Mouse (Mus musculus) spleen, adult 2 months (tissue): Measurements from ENCODE around the gene Ercc6l. TPM values are rescaled to one million over a fixed set of nuclear protein-coding genes. Genes with fewer than 3 reads are reported as not detected.

ENCODE experiments used
- DNase-seq, 2 experiments: peaks; one replicate each; pipeline versions ENCODE4 v3.0.0 to v3.0.0-alpha.2; 2012 to 2021; ENCODE audit warnings: low spot score in 2 of 2, low read depth in 1 of 2
- H3K27ac ChIP-seq: fragments of 200-500 bp; 2 replicates; pipeline ENCODE4 v1.5.1; 2012; ENCODE audit warnings: low read length, inconsistent platforms; ENCODE audit not compliant: insufficient read depth
- H3K27me3 ChIP-seq: fragments of 200-500 bp; 2 replicates; pipeline ENCODE4 v1.6.1; 2012; ENCODE audit warnings: mild to moderate bottlenecking, moderate library complexity, low read length, inconsistent platforms; ENCODE audit not compliant: control insufficient read depth, insufficient read depth
- H3K36me3 ChIP-seq: fragments of 200-500 bp; 2 replicates; pipeline ENCODE4 v1.6.1; 2012; ENCODE audit warnings: mild to moderate bottlenecking, low read length, inconsistent platforms; ENCODE audit not compliant: control insufficient read depth, insufficient read depth
- H3K4me1 ChIP-seq: fragments of 200-500 bp; 2 replicates; pipeline ENCODE4 v1.6.1; 2011; ENCODE audit warnings: inconsistent platforms; ENCODE audit not compliant: control insufficient read depth, insufficient read depth, insufficient read length
- H3K4me3 ChIP-seq: fragments of 200-500 bp; 2 replicates; pipeline ENCODE4 v1.5.1; 2011; ENCODE audit warnings: mild to moderate bottlenecking, inconsistent platforms; ENCODE audit not compliant: insufficient read depth, insufficient read length; ENCODE audit errors: extremely low read depth
- CTCF ChIP-seq: fragments of 200-500 bp; IDR thresholded peaks from 2 replicates; pipeline ENCODE4 v1.5.1; 2011; ENCODE audit warnings: mild to moderate bottlenecking, inconsistent platforms; ENCODE audit not compliant: insufficient read depth, insufficient read length, insufficient replicate concordance; ENCODE audit errors: extremely low read depth
- POLR2A ChIP-seq: fragments of 200-500 bp; IDR thresholded peaks from 2 replicates; pipeline ENCODE4 v1.6.1; 2011; ENCODE audit warnings: low read depth, low read length, inconsistent platforms
- WGBS: fragments of 180-500 bp; shearing (Covaris S2); methylation state at CpG from one replicate; pipeline ENCODE4 v1.1.7; 2018; 5-methylcytosine and 5-hydroxymethylcytosine counted together
- polyA plus RNA-seq: library from polyadenylated mRNA; depleted of rRNA; stranded (reverse); fragments of >200 nt; gene quantifications from 2 replicates; pipeline ENCODE4 v1.2.3, GENCODE M21; 2012

Ercc6l gene
- polyA plus RNA-seq, 1 experiment, result 0.47 TPM

DNA sequence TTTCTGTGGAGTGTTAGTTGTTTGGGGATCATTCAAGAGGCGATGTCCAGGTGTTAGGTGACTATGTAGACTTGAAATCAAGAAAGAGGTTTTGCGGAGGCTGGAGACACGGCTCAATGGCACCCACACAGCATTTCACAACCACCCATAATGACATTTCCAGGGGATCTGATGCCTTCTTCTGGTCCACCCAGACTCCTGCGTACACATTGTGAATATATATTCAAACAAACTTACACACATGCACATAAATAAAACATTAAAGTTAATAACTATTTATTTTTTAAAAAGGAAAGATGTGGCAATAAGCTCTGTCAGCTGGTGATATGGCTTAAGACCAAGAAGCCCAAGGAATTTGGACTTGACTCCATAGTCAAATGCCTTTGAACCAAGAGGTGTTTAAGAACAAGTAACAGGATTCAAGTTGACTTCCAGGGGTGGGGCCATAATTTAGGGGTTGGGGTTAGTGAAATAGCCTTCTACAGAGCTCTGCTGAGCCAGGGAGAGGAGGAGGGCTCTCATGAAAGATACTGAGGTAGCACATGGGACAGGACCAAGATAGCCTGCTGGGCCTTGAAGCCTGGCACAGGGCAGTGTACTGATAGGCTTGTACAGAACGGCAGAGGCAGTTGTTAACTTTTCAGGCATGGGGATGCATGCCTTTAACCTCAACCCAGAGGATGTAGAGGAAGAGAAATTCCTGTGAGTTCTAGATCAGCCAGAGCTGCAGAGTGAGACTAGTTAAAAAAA lies 18.8 kb upstream of the Ercc6l start:
- Histone ChIP-seq H3K27ac (no peak overlapping the region), H3K27me3 (no peaks in the 10 kb centered on the region), H3K4me1 (no peaks in the 10 kb centered on the region), H3K4me3 (no peak overlapping the region), H3K36me3 (no peaks in the 10 kb centered on the region)
- TF ChIP-seq CTCF, result no peak
- TF ChIP-seq POLR2A, result no peak
- DNase-seq, result no peak
- WGBS, result 91% methylated on average over 5 of the region's 5 CpGs

DNA sequence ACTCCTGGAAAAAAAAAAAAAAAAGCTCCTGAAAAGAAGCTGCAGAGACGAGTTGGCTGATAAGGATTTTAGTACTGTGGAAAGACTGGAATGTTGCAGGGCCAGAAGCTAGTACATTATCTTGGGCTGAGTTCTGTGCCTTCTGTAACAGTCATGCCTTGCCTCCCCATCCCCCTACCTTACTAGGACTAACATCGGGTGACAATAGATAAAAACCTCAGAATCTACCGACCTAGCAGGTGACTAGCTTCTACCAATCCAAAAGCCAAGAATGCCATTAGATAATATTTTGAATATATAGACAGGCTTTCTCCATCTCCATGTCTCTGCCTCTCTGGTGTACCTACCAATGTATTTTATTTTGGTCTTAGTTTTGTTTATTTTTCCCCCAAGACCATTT lies 14.0 kb upstream of the Ercc6l start:
- Histone ChIP-seq H3K27ac (no peak overlapping the region), H3K4me1 (no peaks in the 10 kb centered on the region), H3K4me3 (no peak overlapping the region), H3K36me3 (no peaks in the 10 kb centered on the region), H3K27me3 (no peaks in the 10 kb centered on the region)
- no peak for DNase-seq
- 66% methylated on average over 3 of the region's 3 CpGs for WGBS
- no peak for TF ChIP-seq CTCF
- TF ChIP-seq POLR2A, result no peak

DNA sequence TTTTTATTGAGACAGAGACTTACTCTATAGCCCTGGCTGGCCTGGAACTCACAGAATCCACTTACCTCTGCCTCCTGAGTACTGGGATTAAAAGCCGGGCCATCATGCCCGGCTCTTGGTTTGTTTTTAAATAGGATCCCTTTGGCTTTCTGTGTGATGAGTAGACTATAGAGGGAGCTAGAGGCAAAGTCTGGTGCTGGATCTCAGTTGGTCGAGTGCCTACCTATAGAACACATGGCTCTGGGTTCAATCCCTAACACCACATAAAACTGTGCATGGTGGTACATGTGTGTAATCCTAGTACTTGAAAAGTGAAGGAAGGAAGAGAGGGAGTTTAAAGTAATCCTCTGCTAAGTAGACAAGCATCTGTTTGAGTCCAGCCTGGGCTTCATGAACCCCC lies 13.2 kb upstream of the Ercc6l start:
- H3K27ac ChIP-seq, result no peak overlapping the region
- H3K27me3 ChIP-seq, result no peaks in the 10 kb centered on the region
- TF ChIP-seq CTCF, result no peak
- no peak for TF ChIP-seq POLR2A
- 65% methylated on average over 3 of the region's 3 CpGs for WGBS
- H3K36me3 ChIP-seq, result no peaks in the 10 kb centered on the region
- no peak overlapping the region for H3K4me3 ChIP-seq
- DNase-seq, result no peak
- H3K4me1 ChIP-seq, result no peaks in the 10 kb centered on the region

DNA sequence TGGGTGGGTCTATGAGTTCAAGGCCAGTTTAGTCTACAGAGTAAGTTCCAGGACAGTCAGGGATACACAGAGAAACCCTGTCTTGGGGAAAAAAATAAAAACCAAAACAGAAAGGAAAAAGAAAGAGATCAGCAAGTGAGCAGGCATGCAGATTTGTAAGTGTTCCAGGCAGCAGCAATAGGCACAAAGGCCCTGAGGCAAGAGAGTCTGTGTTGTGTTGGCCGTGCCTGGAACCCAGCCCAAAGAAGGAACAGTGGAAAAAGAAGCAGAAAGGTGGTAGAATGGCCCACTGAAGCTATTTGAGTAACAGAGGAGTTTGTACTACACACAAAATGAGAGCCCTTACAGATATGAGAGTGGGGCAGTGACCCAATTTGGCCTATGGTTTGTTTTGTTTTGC lies 12.8 kb upstream of the Ercc6l start:
- H3K27me3 ChIP-seq, result no peaks in the 10 kb centered on the region
- H3K36me3 ChIP-seq, result no peaks in the 10 kb centered on the region
- H3K27ac ChIP-seq, result no peak overlapping the region
- DNase-seq, result no peak
- no peak overlapping the region for H3K4me3 ChIP-seq
- H3K4me1 ChIP-seq, result no peaks in the 10 kb centered on the region
- whole genome bisulfite sequencing, result 77% methylated on average over 1 of the region's 1 CpGs
- no peak for TF ChIP-seq CTCF
- no peak for TF ChIP-seq POLR2A

DNA sequence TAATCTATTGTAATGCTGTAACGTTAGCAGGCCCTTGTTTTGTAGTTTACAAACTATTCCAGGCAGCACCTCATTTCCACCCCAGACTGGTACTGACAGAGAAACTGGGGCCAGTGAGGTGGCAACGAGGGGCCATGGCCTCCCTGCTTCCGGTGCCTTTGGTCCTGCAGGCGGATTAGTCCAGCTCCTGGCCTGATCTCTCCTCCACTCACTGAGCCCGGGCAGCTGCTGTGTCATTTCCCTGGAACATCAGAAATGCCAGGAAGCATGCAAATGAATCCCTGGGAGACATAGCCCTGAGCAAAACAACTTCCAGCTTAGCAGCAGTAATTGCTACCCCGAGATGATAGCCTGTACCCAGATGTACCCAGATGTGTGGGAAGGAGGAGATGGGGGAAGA lies 10.1 kb upstream of the Ercc6l start:
- Histone ChIP-seq H3K36me3 (no peaks in the 10 kb centered on the region), H3K4me1 (no peaks in the 10 kb centered on the region), H3K4me3 (no peak overlapping the region), H3K27me3 (no peaks in the 10 kb centered on the region), H3K27ac (no peak overlapping the region)
- TF ChIP-seq POLR2A, result no peak
- no peak for TF ChIP-seq CTCF
- WGBS, result 74% methylated on average over 6 of the region's 6 CpGs
- no peak for DNase-seq

DNA sequence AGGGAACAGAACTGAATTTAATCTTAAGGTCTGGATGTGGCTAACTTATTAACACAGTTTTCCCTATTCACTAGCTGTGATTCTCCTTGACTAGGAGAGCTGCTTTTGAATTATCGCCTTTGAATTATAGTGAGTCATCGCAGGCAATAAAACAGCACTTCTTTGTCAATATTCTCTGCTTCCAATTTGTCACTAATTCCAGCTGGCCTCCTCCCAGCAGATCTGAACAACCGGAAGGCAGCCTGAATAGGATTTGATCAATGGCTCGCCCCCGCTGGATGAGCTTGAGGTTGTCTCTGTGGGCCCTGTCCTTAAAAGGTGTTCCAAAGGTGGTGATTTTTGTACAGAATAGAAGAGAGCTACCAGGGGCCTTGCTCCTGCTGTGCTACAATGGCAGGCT lies 9.6 kb upstream of the Ercc6l start:
- no peaks in the 10 kb centered on the region for H3K27me3 ChIP-seq
- TF ChIP-seq CTCF, result no peak
- no peaks in the 10 kb centered on the region for H3K36me3 ChIP-seq
- no peaks in the 10 kb centered on the region for H3K4me1 ChIP-seq
- 85% methylated on average over 5 of the region's 5 CpGs for WGBS
- H3K27ac ChIP-seq, result no peak overlapping the region
- H3K4me3 ChIP-seq, result no peak overlapping the region
- DNase-seq, result no peak

DNA sequence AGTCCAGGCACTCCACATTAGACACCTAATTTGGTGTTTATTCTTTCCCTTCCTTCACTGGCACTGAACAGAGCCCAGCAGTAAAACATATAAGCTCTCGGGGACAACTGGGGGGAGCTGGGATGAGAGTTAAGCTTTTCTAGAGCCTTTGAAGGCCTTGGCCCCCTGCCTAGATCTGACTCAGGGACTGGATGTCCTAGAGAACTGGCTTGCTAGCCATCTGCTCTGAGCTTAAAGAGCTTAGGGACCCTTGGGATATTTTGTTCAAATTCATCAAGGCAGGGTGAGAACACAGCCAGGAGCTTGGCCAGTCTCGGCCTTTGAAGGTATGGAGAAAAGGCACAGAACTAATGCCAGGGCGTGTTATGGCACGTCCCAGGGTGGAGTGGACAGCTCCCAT lies 6.6 kb upstream of the Ercc6l start:
- no peak for DNase-seq
- H3K4me3 ChIP-seq, result no peak overlapping the region
- WGBS, result 89% methylated on average over 4 of the region's 4 CpGs

More for the DNA sequence above, 6.6 kb upstream of the Ercc6l start:
- Histone ChIP-seq H3K27ac (no peak overlapping the region), H3K27me3 (no peaks in the 10 kb centered on the region), H3K36me3 (no peaks in the 10 kb centered on the region), H3K4me1 (no peaks in the 10 kb centered on the region)
- TF ChIP-seq CTCF (no peak), POLR2A (no peak)
